Mouse (Mus musculus): Measurements from ENCODE around the gene Mobp.

DNA sequence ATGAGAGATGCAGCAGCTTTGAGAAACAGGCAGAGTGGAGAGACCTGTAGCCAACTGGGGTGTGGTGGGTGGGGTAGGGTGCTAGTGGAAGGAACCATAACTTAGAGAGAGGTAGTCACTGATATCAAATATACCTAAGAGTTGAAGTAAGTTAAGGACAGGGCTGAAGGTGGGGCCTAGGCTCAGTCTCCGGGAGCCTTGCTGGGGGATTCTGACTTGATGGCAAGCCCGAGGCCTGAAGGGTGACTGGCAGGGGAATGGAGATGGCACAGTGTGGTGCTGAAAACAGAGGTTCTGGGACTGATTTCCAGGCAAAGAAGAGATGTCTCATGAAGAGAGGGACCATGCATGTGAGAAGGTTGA is 34.7 kb upstream of the Mobp start:
- TF ChIP-seq CTCF (IDR thresholded peaks at IDR 0.05; ENCODE audit: control insufficient read depth, insufficient read depth, insufficient replicate concordance, low read depth, low read length) = no peak
- no peak for TF ChIP-seq POLR2A (IDR thresholded peaks at IDR 0.05; ENCODE audit: control insufficient read depth, low read depth, low read length)

Data from testis, adult 2 months (tissue).